Mouse (Mus musculus) kidney, adult 8-10 months (tissue): ENCODE measurements at regions not wholly inside any gene's neighbourhood (a gene's known extent, or its start where the extent isn't known, plus 50 kb on each side); places are given as distances from the start of the nearest gene placed in this dataset.

Experiments used
- DNase-seq, 2 experiments: peaks; one replicate each; pipeline ENCODE4 v3.0.0; 2022

DNA sequence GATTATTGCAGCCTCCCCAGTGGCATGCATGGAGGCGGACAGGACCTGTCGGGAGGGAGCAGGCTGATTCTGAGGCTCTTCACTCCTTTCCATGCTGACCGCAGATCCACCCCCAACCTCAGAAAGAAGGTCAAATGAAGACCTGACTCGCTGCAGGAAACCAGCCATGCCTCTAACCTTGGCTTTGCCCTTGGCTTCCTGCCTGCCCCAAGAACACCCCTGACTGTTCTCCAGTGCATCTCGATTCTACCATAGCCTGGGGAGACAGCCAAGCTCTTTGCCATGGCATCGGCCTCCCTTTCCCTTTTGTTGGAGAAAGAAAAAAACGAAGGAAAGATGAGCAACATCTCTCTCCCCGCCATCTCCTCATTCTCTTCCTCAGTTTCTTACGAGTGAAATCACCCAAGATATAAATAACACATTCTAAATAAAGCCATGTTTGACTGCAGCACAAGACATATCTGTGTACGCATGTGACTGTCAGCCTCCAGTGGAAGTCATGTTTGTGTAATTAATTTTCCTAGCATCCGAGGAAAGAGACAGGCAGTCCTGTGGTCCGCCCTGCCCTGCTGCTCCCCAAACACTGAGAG, 102.4 kb upstream of the Sdk1 start:
- DNase-seq: no peak

DNA sequence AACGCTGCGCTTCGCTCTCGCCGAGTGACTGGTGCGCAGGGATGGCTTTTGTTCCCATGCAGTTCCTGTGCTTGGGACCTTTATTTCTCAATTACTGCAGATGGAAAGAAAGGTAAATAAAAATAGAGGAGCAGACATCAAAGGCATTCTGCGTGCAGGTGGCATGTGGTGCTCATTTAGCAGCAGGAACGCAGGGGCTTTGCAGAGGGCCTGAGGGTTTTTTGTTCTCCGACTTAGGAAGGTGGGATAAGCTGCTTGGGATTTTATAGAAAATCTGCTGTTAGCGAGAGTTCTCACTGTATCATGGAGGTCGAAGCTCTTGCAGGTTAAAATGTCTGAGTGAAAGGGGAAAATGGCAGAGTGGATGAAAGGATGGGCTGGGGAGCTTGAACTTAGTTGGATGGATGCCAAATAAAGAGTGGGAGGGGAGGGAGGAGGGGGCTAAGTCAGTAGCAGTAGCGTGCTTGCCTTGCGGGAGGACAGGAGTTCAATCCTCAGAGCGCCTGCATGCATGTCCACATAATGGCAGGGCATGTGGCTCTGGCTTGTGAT, 101.9 kb upstream of the Sdk1 start:
- no peak for DNase-seq

DNA sequence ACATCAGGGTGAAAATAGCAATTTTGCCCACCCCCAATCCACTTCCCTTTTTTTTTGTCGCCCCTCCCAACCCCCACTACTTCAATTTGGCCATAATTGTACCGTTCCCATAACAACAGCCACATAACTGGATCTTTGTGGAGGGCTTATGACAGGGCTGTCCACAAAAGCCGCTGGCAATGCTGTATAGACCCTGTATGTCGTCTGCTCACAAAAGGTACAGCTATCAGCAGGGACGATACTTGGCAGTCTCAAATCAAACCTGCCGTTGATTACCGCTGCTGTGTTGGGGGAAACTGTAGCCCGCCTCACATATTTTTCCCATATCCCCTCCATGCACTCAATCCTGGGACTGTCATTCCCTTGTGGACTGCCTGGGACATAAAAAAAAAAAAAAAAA, 80.9 kb upstream of the Sdk1 start:
- DNase-seq: no peak

DNA sequence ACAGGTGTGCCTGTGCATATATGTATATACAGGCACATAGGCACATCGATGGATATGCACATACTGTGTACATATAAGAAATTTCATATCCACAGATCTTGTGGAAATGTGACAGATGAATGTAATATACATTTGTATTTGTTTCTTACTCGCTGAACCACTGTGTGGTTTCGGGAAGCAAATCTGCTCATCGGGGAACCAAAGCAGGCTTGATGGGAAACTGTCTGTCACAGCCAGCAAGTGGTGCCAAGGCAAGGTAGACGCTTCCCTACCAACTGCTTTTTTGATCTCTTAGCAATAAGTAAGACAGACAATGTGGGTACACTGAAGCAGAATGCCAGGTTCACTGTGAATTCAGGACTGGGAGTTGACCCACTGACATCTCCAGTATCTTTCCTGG, 80.3 kb upstream of the Sdk1 start:
- DNase-seq: no peak

DNA sequence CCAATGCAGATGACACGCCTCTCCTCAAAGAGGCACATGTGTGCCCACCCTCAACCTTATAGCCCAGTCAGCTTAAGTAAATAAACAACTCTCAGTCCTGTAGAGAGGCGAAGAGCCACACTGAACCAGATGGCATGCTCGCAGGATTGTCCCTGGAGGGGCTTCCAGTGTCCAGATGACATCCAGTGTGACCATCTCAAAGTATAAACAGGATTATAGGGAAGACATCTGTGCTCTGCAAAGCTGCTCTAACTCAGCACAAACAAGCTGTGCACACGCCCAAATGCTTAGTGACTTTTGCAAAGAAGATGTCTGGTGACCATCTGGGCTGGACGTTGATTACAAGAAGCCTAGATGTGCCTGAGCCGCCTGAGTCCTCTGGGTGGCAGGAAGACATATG, 58.8 kb upstream of the Sdk1 start:
- no peak for DNase-seq

DNA sequence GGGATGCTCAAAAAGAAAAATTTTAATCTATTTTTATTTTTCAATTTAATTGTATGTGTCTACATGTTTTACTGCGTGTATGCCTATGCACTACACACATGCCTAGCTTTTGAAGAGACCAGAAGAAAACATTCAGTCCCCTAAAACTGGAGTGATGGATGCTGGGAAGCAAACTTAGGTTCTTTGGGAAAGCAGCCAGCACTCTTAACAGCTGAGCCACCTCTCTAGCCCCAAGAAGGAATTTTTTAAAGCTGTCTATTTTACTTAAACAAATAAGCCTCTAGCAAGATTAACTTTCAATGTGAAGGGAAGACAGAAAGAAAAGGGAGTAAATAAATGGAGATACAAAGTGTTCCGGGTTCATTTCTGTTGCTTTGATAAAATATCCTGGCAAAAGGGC, 52.3 kb upstream of the Sdk1 start:
- DNase-seq: no peak
